Mouse (Mus musculus) brain, embryonic 14.5 days (tissue): ENCODE measurements at regions not wholly inside any gene's neighbourhood (a gene's known extent, or its start where the extent isn't known, plus 50 kb on each side); places are given as distances from the start of the nearest gene placed in this dataset.

ENCODE experiments used
- CTCF ChIP-seq: fragments of 200-500 bp; IDR thresholded peaks from 2 replicates; pipeline ENCODE4 v1.5.1; 2012; ENCODE audit warnings: inconsistent platforms, mild to moderate bottlenecking, moderate library complexity, borderline replicate concordance; ENCODE audit not compliant: insufficient read depth, insufficient read length; ENCODE audit errors: extremely low read depth
- POLR2A ChIP-seq: fragments of 200-500 bp; IDR thresholded peaks from 2 replicates; pipeline ENCODE4 v1.6.1; 2012; ENCODE audit warnings: mild to moderate bottlenecking, inconsistent platforms, borderline replicate concordance; ENCODE audit not compliant: poor library complexity, insufficient read depth, insufficient read length, severe bottlenecking; ENCODE audit errors: extremely low read depth

- no peak for TF ChIP-seq CTCF
- TF ChIP-seq POLR2A = no peak
Measured at GRCm38 (mm10) chr1:39099246-39099645, 94.3 kb upstream of the Npas2 start.
